Mouse (Mus musculus) MEL-GATA-1-ER (cell line): ENCODE results near the gene Gfi1.

Source experiments
- DNase-seq: peaks from one replicate; pipeline ENCODE4 v3.0.0-alpha.2; 2012; ENCODE audit warnings: low read depth; ENCODE audit errors: extremely low read depth

The Gfi1 gene

GRCm38 (mm10) chr5:107725435-107726261 is at the start of gene Gfi1:
Gene Gfi1, minus strand, starts transcription at chr5:107726036.
- DNase-seq = no peak

GRCm38 (mm10) chr5:107772049-107772448 is 46.2 kb upstream of the Gfi1 start:
- DNase-seq = no peak

- peak; percentile 74 for DNase-seq
Measured at GRCm38 (mm10) chr5:107768224-107768623, 42.4 kb upstream of the Gfi1 start.

GRCm38 (mm10) chr5:107765946-107766345 is 40.1 kb upstream of the Gfi1 start:
- DNase-seq = no peak

DNA sequence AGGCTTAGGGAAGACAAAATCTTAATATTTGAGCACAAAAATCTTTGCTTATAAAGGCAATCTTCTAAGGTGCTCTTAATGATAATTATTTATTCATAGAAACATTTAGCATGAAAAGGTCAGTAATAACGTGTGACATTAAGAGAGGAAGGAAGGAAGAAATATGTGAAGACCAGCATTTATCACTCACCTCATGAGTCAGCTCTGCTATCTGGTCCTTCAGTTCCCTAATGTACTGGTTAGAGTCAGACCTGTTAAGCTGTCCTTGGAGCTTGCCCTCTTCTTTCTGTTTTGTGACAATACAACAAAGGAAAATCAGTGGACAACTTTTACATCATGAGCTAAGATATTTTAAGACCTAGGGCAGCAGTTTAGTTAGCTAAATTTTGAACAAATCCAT is 38.6 kb upstream of the Gfi1 start:
- no peak for DNase-seq

DNA sequence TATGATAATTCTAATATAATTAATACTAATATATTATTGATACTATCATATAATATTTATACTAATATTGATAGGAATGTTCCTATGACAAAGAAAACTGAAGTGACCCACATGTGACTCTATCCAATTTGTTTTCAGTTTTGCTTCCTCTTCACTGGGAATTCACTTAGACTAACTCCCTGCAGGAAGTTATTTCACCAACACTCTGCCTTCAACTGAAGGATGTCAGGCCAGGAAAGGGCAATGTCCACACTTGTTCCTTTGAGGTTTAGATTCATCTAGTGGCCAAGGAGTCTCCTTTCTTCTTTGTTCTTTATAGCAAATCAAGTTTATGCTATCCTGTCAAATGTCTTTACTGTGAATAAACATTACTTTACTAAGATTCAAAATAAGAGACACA is 37.8 kb upstream of the Gfi1 start:
- no peak for DNase-seq

DNA sequence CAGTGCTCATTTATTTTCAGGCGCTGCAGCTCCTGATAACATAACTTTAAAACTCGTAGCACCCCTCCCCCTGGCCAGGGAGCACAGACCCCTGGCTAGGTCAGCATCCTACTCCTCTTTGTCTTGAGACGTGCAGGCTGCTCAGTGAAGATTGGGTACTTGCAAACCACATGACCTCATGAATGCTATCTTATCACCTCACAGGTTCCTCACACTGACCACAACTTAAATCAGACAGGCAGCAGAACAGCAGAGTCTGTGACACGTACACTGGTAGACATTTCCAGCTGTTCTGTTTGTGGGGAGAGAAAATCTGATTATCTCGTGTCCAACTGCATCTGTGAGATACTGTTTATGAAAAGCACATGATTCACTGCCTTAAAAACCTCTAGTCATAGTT is 33.3 kb upstream of the Gfi1 start:
- peak; percentile 99 for DNase-seq

DNA sequence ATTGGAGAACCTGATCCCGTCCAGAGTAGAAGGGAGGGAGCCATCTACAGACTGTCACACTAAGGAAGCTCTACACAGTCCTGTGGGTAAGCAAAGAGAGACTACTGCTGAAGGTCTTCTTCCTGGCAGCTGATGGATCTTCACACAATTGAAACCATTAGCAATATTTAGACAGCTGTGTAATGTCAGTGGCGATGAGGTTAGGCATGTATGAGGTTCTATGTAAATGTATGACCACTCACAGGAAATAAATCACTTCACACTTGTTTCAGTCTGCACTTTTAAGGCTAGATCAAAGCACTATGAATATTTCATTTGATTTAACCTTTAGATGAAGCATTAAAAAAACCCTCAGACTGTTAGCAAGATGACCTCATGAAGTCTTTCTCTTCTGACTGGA is 30.2 kb upstream of the Gfi1 start:
- DNase-seq = no peak

GRCm38 (mm10) chr5:107754740-107755139 is 28.9 kb upstream of the Gfi1 start:
- DNase-seq = no peak

DNA sequence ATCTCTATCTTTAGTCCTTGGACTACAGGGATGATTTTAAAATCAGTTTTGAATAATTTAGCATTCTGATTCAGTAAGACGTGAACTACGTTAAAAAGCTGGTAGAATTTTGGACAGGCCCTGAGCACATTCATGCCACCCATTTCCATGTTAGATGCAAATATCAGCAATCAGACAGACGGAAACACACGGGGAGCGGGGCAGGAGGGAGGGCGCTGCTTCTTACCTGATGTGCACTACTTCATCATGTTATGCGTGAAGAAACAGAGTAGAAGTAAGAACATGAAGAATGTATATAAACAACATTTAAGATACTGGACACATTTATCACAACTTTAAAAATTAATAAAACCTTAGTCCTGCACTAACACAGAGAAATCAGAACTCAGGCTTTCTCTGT is 27.8 kb upstream of the Gfi1 start:
- no peak for DNase-seq

- no peak for DNase-seq
Measured at GRCm38 (mm10) chr5:107749229-107749916, 23.5 kb upstream of the Gfi1 start.

- no peak for DNase-seq
Measured at GRCm38 (mm10) chr5:107739023-107739422, 13.2 kb upstream of the Gfi1 start.

DNA sequence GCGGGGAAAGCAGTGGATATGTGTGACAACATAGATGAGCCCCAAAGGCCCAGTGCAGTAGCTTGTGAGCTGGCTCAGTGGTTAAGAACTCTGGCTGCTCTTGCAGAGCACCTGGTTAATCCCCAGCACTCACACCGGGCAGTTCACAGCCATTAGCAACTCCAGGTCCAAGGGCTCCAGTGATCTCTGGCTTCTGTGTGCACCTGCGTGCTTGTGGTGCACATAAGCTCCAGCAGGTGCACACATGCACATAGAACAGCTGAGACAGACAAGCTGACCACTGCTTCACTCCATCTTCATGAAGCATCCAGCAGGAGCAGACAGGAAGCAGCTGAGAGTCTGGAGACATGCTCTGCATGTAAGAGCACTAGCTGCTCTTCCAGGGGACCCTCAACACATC is 12.5 kb upstream of the Gfi1 start:
- DNase-seq = no peak

GRCm38 (mm10) chr5:107736171-107736570 is 10.3 kb upstream of the Gfi1 start:
- DNase-seq = peak; percentile 20

DNA sequence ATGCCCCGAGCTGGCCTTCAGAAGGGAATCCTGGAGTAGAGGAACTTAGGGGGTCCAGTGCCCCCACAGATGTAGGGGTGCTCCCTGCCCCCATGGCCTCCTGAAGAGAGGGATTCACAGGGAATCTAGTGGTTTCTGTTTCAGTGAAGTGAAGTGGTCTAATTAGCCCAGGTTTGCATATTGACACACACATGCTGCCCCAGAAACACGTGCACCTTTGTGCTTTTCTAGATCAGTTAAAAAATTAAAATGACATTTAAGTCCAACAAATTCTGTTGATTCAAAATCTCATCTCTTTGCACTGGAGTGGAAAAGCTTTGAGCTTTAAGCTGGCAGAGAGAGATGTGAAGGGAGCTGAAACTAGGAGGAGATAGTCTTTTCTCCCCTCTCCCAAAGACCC is 6.0 kb upstream of the Gfi1 start:
- no peak for DNase-seq

- DNase-seq = no peak
Measured at GRCm38 (mm10) chr5:107731408-107731807, 5.6 kb upstream of the Gfi1 start.

- DNase-seq = no peak
Measured at GRCm38 (mm10) chr5:107727007-107727402, 1.2 kb upstream of the Gfi1 start.

DNA sequence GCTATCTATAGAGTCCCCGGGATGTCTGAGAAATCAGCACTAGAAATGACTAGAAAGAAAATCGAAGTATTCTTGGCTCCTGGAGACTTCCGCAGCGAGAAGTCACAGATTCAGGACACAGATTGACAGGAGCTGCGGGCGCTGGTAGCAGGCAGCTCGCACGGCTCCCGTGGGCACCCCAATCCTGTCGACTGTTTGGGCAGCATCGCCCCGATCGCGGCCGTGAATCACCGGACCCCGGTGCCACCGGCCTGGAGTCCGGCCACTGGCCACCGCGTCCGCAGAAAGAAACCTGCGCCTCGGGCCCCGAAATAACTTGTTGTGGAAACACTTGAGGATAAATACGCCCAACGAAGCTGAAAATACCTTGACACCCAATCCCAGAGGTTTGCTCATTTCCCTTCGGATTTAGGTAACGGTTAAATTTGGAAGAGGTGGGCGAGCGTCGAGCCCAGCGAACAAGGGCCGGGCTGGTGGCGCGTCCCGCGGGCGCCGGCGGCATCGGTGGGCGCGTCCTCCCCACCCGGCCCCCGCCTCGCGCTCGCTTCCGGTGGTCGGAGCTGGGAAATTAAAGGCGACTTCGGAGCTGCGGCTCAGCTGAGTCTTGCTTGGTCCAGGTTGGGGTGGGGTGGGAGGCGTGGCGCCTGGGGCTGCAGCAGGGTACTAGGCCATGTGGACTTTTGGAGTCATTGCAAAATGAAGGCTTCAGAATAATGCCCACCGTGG is 608 bp upstream of the Gfi1 start:
- DNase-seq = no peak

- DNase-seq = no peak
Measured at GRCm38 (mm10) chr5:107724661-107725434, 988 bp downstream of the Gfi1 start.

- DNase-seq = no peak
Measured at GRCm38 (mm10) chr5:107723541-107724511, 2.0 kb downstream of the Gfi1 start.
